Mouse (Mus musculus): ENCODE measurements around the gene Dnajc7. TPM values are rescaled to one million over a fixed set of nuclear protein-coding genes. Genes with fewer than 3 reads are reported as not detected.
"Not testable (repeated sequence)": the region's sequence is repeated elsewhere in the genome, so short reads cannot be mapped to it uniquely, and the experiment has no call there.

Dnajc7 gene
- total RNA-seq, 2 experiments from 2014 or later: 123 to 126 TPM

- no peak for DNase-seq
Observed at GRCm38 (mm10) chr11:100548141-100548540, 71.8 kb downstream of the Dnajc7 start.

- no peak for DNase-seq
Observed at GRCm38 (mm10) chr11:100546955-100547354, 73.0 kb downstream of the Dnajc7 start.

GRCm38 (mm10) chr11:100545746-100546085 lies 74.3 kb downstream of the Dnajc7 start:
- no peak for DNase-seq

- DNase-seq: peak; percentile 90
Observed at GRCm38 (mm10) chr11:100544832-100545745, 74.9 kb downstream of the Dnajc7 start, which contains the start of gene Ttc25. TSS of gene Ttc25 (plus strand) at chr11:100545607.

- DNase-seq: no peak
Observed at GRCm38 (mm10) chr11:100541577-100541976, 78.4 kb downstream of the Dnajc7 start.

GRCm38 (mm10) chr11:100540966-100541365 lies 79.0 kb downstream of the Dnajc7 start:
- DNase-seq: no peak

- DNase-seq: no peak
Observed at GRCm38 (mm10) chr11:100536466-100536865, 83.5 kb downstream of the Dnajc7 start.

- DNase-seq: no peak
Observed at GRCm38 (mm10) chr11:100535996-100536395, 84.0 kb downstream of the Dnajc7 start.

GRCm38 (mm10) chr11:100534821-100535220 lies 85.1 kb downstream of the Dnajc7 start:
- not testable (repeated sequence) for DNase-seq

- DNase-seq: not testable (repeated sequence)
Observed at GRCm38 (mm10) chr11:100534411-100534810, 85.6 kb downstream of the Dnajc7 start.

- DNase-seq: no peak
Observed at GRCm38 (mm10) chr11:100533871-100534270, 86.1 kb downstream of the Dnajc7 start.

Other genes with a start within 250 kb of the Dnajc7 start
- gene Jup, start 222.4 kb downstream of the Dnajc7 start, total RNA-seq (2021): 10 to 100 TPM; 72.0 to 79.8 TPM
- gene P3h4, start 205.3 kb downstream of the Dnajc7 start, total RNA-seq (2021): 1 to 10 TPM; 4.3 to 5.1 TPM
- gene Fkbp10, start 204.5 kb downstream of the Dnajc7 start, total RNA-seq (2021): 1 to 10 TPM; 7.5 to 10.0 TPM
- gene Nt5c3b, start 178.4 kb downstream of the Dnajc7 start, total RNA-seq (2021): 1 to 10 TPM; 8.2 to 8.5 TPM
- under 1 TPM; 0.43 to 0.49 TPM for gene Klhl10, start 178.3 kb downstream of the Dnajc7 start, total RNA-seq (2021)
- gene Klhl11, start 147.4 kb downstream of the Dnajc7 start, total RNA-seq (2021): 1 to 10 TPM; 3.8 to 3.9 TPM
- 10 to 100 TPM; 10.6 to 20.3 TPM for gene Acly, start 92.2 kb downstream of the Dnajc7 start, total RNA-seq (2021)
- under 1 TPM; 0.36 to 0.38 TPM for gene Ttc25, start 74.6 kb downstream of the Dnajc7 start, total RNA-seq (2021)
- gene Cnp, start 45.3 kb downstream of the Dnajc7 start, total RNA-seq (2021): 1 to 10 TPM; 8.6 to 9.6 TPM
- 10 to 100 TPM; 19.9 to 21.5 TPM for gene Nkiras2, start 924 bp downstream of the Dnajc7 start, total RNA-seq (2021)
- gene Zfp385c, start 72.3 kb upstream of the Dnajc7 start, total RNA-seq (2021): under 1 TPM; 0.31 to 0.70 TPM
- 1 to 10 TPM in 1 of 2 experiments, under 1 TPM in 1; 0.77 to 1.2 TPM for gene Dhx58, start 84.1 kb upstream of the Dnajc7 start, total RNA-seq (2021)
- 10 to 100 TPM; 11.7 to 11.8 TPM for gene Kat2a, start 92.3 kb upstream of the Dnajc7 start, total RNA-seq (2021)
- not detected for gene Hspb9, start 93.7 kb upstream of the Dnajc7 start, total RNA-seq (2021)
- 10 to 100 TPM; 40.4 to 43.1 TPM for gene Rab5c, start 118.0 kb upstream of the Dnajc7 start, total RNA-seq (2021)
- not detected for gene Kcnh4, start 139.8 kb upstream of the Dnajc7 start, total RNA-seq (2021)
- gene Hcrt, start 142.8 kb upstream of the Dnajc7 start, total RNA-seq (2021): not detected
- gene Ghdc, start 150.8 kb upstream of the Dnajc7 start, total RNA-seq (2021): 1 to 10 TPM; 4.8 to 4.9 TPM
- 100 to 1,000 TPM in 1 of 2 experiments, 10 to 100 TPM in 1; 93.2 to 126 TPM for gene Stat5b, start 230.6 kb upstream of the Dnajc7 start, total RNA-seq (2021)
- gene Stat5a, start 239.2 kb upstream of the Dnajc7 start, total RNA-seq (2021): 10 to 100 TPM; 10.9 to 14.8 TPM